Mouse (Mus musculus): ENCODE data around the gene Dis3. TPM values are rescaled to one million over a fixed set of nuclear protein-coding genes. Genes with fewer than 3 reads are reported as not detected.

Dis3 gene
- polyA plus RNA-seq, 1 experiment from 2014 or later, result 20.2 TPM

DNA sequence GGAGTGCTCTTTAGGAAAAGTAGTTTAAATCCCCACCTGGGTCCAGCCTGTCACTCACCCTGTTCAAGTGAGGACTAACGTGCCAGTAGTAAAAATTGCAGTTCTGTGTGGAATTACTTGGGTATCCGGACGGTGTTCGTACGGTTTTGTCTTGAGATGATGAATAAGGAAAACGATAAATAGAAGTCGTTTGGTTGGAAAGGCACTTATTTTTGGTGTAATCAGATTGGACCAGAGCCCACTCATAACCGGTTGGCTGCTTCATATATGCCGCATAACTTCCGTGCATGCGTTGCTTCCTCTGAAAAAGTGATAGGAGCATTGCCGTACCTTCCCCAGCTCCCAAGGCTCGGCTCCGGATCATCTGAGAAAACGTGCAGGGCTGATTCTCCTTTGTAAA is 52.8 kb downstream of the Dis3 start:
- TF ChIP-seq CTCF (IDR thresholded peaks at IDR 0.05; ENCODE audit: low read depth), result no peak
- peaks cover 2% of the 10 kb centered on the region; the same call in 1 of the 2 replicates for H3K36me3 ChIP-seq (ENCODE audit: insufficient read depth, low read length)
- ATAC-seq (replicated peaks; ENCODE audit: low FRiP score, low read depth), result no peak
- H3K4me2 ChIP-seq (ENCODE audit: low read length), result peak overlapping the region; percentile 84
- peak overlapping the region; percentile 97 for H3K4me3 ChIP-seq (replicated peaks; ENCODE audit: low read depth, low read length)
- no peak for DNase-seq (ENCODE audit: low spot score)
- peak overlapping the region; percentile 96 for H3K9ac ChIP-seq (ENCODE audit: low read depth, low read length)
- no peaks in the 10 kb centered on the region for H3K9me3 ChIP-seq (replicated peaks; ENCODE audit: low read length)
- peaks cover 13% of the 10 kb centered on the region for H3K4me1 ChIP-seq (replicated peaks; ENCODE audit: insufficient read depth, low read length)
- WGBS, result under 1% methylated on average over 15 of the region's 15 CpGs
- H3K27me3 ChIP-seq (ENCODE audit: insufficient read depth, low read length), result no peaks in the 10 kb centered on the region
- H3K27ac ChIP-seq, result peak overlapping the region; percentile 93

DNA sequence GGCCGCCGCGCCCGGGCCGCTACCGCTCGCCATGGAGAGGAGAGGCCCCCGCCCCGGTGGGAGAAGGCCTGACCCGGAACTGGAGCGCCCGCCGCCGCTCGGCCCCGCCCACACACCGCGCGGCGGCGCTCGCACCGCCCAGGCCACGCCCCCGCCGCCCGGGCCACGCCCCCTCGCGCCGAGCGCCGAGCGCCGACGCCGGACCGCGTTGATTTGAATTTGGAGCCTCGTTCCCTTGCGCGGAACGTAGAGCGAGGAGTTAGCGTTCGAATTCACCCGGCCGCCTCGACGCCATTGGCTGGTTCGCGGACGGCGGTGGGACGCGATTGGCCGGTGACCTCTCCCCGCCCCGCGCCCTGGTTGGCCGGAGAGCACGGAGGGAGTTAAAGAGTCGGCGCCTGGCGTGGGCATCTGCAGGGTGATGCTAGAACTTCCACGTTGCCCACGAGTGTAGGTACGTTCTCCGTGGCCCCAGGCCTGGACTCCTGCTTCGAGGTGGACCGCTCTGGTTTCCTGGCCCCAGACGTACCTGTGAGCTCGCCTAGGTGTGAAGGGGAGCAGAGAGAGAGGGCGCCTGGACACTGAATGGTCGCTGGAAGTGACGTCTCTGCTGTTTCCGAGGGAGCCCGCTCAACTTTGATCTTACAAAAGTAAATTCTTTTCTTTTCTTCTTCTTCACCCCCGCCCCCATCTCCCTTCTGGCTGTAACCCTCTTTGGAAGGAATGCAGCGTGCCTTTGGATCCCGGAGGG is 53.4 kb downstream of the Dis3 start, which contains the start of the genes Mzt1 and Bora:
Mzt1 (minus strand) TSS at position 104 of the 751 bp plus-strand sequence.
Bora (plus strand) TSS at position 192 of the 751 bp plus-strand sequence.
- under 1% methylated on average over 73 of the region's 81 CpGs for WGBS
- H3K36me3 ChIP-seq (ENCODE audit: insufficient read depth, low read length), result no peaks in the 10 kb centered on the region
- H3K9me3 ChIP-seq (replicated peaks; ENCODE audit: low read length), result no peaks in the 10 kb centered on the region

DNA sequence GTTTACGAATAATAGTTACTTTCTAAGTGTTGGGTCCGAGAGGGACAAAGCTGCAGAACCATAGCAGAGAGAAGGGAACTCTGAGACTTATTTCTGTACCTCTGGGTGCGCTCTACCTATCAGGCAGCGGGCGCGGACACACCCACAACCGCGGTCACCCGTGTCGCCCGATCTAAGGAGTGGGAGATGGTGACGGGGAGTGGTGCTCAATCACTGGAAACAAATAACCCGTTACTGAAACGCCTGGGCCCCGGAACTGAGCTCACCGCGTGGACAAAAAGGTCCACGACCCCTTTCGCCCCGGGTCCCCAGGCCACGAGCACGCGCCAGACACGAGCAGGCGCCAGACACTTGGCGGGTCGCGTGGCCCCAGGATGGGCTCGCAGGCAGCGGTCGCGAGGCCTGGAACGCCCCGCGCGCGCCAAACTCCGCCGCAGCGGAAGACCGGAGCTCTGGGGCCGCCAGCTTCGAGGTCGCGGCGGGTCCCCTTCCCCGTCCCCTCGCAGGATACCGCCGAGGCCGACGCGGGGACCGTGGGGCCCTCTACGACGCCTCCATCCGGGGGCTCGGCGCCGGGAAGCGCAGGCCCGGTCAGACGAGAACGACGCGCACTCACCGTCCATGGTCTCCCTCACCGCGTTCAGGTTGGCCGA is 54.1 kb downstream of the Dis3 start:
- no peak for TF ChIP-seq CTCF (IDR thresholded peaks at IDR 0.05; ENCODE audit: low read depth)
- Histone ChIP-seq H3K4me2 (ENCODE audit: low read length) (peak overlapping the region; percentile 84), H3K27me3 (ENCODE audit: insufficient read depth, low read length) (no peaks in the 10 kb centered on the region), H3K9me3 (replicated peaks; ENCODE audit: low read length) (no peaks in the 10 kb centered on the region), H3K9ac (ENCODE audit: low read depth, low read length) (peak overlapping the region; percentile 96), H3K4me1 (replicated peaks; ENCODE audit: insufficient read depth, low read length) (peaks cover 13% of the 10 kb centered on the region), H3K36me3 (ENCODE audit: insufficient read depth, low read length) (no peaks in the 10 kb centered on the region), H3K27ac (peak overlapping the region; percentile 93), H3K4me3 (replicated peaks; ENCODE audit: low read depth, low read length) (peak overlapping the region; percentile 97)
- under 1% methylated on average over 70 of the region's 70 CpGs for WGBS
- peak; percentile 47 for ATAC-seq (replicated peaks; ENCODE audit: low FRiP score, low read depth)
- DNase-seq (ENCODE audit: low spot score), result peak; percentile 53

More for the DNA sequence above, 53.4 kb downstream of the Dis3 start, which contains the start of the genes Mzt1 and Bora:
- DNase-seq (ENCODE audit: low spot score) (peak; percentile 94), ATAC-seq (replicated peaks; ENCODE audit: low FRiP score, low read depth) (peak; percentile 96)
- peak within 1 kb of the TSS; percentile 84 for H3K4me2 ChIP-seq (ENCODE audit: low read length)
- H3K4me3 ChIP-seq (replicated peaks; ENCODE audit: low read depth, low read length), result peak within 1 kb of the TSS; percentile 97
- H3K9ac ChIP-seq (ENCODE audit: low read depth, low read length), result peak within 1 kb of the TSS; percentile 96
- H3K27me3 ChIP-seq (ENCODE audit: insufficient read depth, low read length), result no peaks in the 10 kb centered on the region
- peaks cover 13% of the 10 kb centered on the region for H3K4me1 ChIP-seq (replicated peaks; ENCODE audit: insufficient read depth, low read length)
- peak within 1 kb of the TSS; percentile 93 for H3K27ac ChIP-seq
- TF ChIP-seq CTCF (IDR thresholded peaks at IDR 0.05; ENCODE audit: low read depth), result no peak

DNA sequence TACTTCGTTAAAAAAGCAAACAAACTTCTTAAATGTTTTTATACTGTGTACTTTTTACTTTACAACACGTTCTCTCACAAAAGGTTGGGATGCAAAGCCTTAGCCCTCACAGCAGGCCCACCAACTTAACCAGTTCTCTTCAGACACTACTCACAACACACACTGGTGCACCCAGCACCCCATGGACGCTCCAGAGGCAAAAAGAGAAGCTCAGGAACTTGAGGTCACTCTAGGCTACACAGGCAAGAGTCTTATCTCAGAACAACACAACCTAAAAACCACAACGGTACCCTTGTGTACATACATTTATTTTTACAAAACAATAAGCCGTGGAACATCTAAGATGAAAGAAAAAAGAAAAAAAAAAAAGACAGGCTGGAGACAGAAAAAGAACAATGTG is 54.9 kb downstream of the Dis3 start:
- H3K9ac ChIP-seq (ENCODE audit: low read depth, low read length), result peak overlapping the region; percentile 96; the same call in 1 of the 2 replicates

DNA sequence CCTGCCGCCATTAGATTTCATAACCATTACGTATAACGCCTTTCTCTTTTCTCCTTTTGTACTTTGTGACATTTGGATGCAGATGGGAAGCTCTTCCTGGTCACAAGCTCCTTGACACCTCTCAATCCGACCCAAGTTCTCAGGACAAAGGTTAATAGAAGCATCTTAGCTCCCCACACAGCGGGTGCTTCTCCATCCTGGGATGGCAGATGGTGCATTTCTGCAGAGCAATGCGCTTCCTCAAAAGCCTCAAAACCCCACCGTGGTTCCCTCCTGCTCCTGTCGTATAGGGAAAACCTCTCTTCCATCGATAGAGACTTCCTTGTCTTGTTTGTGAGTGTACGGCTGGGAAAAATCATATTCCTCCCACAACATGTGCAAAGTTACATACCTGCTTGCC is 55.5 kb downstream of the Dis3 start:
- Histone ChIP-seq H3K9ac (ENCODE audit: low read depth, low read length) (no peak overlapping the region), H3K36me3 (ENCODE audit: insufficient read depth, low read length) (no peaks in the 10 kb centered on the region), H3K27me3 (ENCODE audit: insufficient read depth, low read length) (no peaks in the 10 kb centered on the region), H3K4me3 (replicated peaks; ENCODE audit: low read depth, low read length) (0 out of 2 replicates have a peak overlapping the region, but pooled peaks have one; percentile 97), H3K4me1 (replicated peaks; ENCODE audit: insufficient read depth, low read length) (peaks cover 13% of the 10 kb centered on the region), H3K4me2 (ENCODE audit: low read length) (peak overlapping the region; percentile 84), H3K9me3 (replicated peaks; ENCODE audit: low read length) (no peaks in the 10 kb centered on the region), H3K27ac (no peak overlapping the region)
- DNase-seq (ENCODE audit: low spot score) (no peak), ATAC-seq (replicated peaks; ENCODE audit: low FRiP score, low read depth) (no peak)
- WGBS, result 43% methylated on average over 10 of the region's 10 CpGs
- TF ChIP-seq CTCF (IDR thresholded peaks at IDR 0.05; ENCODE audit: low read depth), result no peak

More for the DNA sequence above, 54.9 kb downstream of the Dis3 start:
- 6% methylated on average over 5 of the region's 5 CpGs for WGBS
- H3K4me1 ChIP-seq (replicated peaks; ENCODE audit: insufficient read depth, low read length), result peaks cover 13% of the 10 kb centered on the region
- H3K4me3 ChIP-seq (replicated peaks; ENCODE audit: low read depth, low read length), result peak overlapping the region; percentile 97
- H3K27me3 ChIP-seq (ENCODE audit: insufficient read depth, low read length), result no peaks in the 10 kb centered on the region
- no peak for DNase-seq (ENCODE audit: low spot score)
- H3K4me2 ChIP-seq (ENCODE audit: low read length), result peak overlapping the region; percentile 84
- no peak overlapping the region for H3K27ac ChIP-seq
- no peaks in the 10 kb centered on the region for H3K36me3 ChIP-seq (ENCODE audit: insufficient read depth, low read length)
- no peak for TF ChIP-seq CTCF (IDR thresholded peaks at IDR 0.05; ENCODE audit: low read depth)
- H3K9me3 ChIP-seq (replicated peaks; ENCODE audit: low read length), result no peaks in the 10 kb centered on the region
- ATAC-seq (replicated peaks; ENCODE audit: low FRiP score, low read depth), result no peak

DNA sequence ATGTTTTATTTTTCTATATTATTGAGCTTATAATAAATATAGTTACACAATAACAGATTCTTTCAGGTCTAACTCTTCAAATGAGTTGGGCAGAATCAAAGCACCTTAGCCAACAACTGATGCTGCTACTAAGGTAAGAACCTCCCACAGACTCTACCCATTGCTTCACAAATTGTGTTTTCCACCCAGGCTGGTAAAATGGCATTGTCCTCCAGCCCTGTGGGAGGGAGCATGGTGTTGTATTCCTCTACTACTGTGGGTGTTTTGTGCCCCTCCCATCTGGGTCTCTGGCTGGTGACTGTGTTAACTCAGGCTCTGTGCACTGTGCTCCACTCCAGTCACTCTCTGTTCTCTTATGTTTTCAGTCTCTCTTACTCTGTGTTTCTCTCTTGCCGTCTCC is 56.1 kb downstream of the Dis3 start:
- Histone ChIP-seq H3K4me3 (replicated peaks; ENCODE audit: low read depth, low read length) (no peak overlapping the region), H3K27ac (no peak overlapping the region), H3K36me3 (ENCODE audit: insufficient read depth, low read length) (no peaks in the 10 kb centered on the region), H3K27me3 (ENCODE audit: insufficient read depth, low read length) (no peaks in the 10 kb centered on the region), H3K4me2 (ENCODE audit: low read length) (peak overlapping the region; percentile 84; the same call in 1 of the 2 replicates), H3K9me3 (replicated peaks; ENCODE audit: low read length) (no peaks in the 10 kb centered on the region), H3K9ac (ENCODE audit: low read depth, low read length) (no peak overlapping the region), H3K4me1 (replicated peaks; ENCODE audit: insufficient read depth, low read length) (peaks cover 13% of the 10 kb centered on the region)
- ATAC-seq (replicated peaks; ENCODE audit: low FRiP score, low read depth) (no peak), DNase-seq (ENCODE audit: low spot score) (no peak)
- TF ChIP-seq CTCF (IDR thresholded peaks at IDR 0.05; ENCODE audit: low read depth), result no peak
- WGBS, result 50% methylated on average over 1 of the region's 1 CpGs
